Mouse (Mus musculus) ovary, postnatal 36 days (tissue): ENCODE data around the gene Atat1.

ENCODE experiments used
- DNase-seq: peaks from one replicate; pipeline ENCODE4 v3.0.0; 2022; ENCODE audit warnings: low spot score, mixed read lengths

Gene Atat1

GRCm38 (mm10) chr17:35917463-35918251 is 7.8 kb upstream of the Atat1 start:
- DNase-seq: no peak

DNA sequence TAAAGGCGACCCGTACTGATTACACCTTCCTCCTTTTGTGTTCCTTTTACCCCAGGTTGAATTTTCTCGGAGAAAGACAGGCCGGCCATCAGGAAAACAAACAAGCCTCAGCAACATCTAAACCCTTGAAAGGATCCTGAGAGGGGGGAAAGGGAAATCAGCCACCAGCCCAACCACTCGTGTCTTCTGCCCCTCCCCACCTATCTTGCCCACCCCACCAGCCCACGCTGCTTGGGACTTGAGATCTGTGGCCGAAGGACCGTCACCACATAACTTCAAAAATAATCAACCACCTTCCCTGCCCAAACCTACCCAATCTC is 7.2 kb upstream of the Atat1 start:
- DNase-seq: no peak

DNA sequence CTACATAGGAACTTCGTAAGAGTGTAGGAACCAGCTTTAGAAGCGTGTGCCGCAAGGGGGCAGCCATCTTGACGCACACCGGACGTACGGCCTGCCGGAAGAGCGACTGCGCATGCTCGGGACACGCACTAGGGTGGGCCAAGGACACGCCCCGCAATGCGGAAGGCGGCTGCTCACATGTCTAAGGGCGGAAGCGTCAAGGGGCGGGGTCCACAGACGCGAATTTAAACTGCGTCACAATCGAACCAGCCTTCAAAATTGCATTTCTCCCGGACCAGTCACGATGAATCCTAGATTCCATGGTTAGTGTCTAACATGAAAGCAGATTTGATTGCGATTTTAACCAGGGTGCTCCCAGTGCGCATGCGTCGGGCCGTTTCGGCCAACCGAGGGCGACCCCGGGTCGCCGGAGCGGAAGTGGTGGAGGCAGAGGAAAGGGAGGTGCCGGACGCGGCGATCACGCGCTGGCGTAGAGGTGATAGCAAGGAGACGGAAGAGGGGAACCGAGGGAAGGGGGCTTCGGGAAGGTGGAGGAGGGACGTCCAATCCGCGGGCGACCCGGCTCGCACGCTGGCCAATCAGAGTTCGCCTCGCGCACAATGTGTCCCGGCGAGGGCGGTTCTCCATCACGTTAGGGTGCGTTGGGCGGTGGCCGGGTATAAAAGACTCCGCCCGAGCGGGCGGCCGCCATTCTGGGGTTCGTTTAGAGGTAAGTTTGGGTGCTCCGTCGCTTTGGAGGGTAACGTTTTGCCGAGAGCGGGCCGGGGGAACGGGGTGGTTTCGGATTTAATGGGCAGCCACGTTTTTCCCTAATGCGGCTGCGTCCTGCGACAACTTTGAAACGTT is 6.6 kb upstream of the Atat1 start, which contains the start of the genes Mrps18b and Ppp1r10:
TSS of gene Mrps18b (minus strand) at position 93 of the 846 bp plus-strand sequence.
TSS of gene Ppp1r10 (plus strand) at position 138 of the 846 bp plus-strand sequence.
- DNase-seq: peak; percentile 98

DNA sequence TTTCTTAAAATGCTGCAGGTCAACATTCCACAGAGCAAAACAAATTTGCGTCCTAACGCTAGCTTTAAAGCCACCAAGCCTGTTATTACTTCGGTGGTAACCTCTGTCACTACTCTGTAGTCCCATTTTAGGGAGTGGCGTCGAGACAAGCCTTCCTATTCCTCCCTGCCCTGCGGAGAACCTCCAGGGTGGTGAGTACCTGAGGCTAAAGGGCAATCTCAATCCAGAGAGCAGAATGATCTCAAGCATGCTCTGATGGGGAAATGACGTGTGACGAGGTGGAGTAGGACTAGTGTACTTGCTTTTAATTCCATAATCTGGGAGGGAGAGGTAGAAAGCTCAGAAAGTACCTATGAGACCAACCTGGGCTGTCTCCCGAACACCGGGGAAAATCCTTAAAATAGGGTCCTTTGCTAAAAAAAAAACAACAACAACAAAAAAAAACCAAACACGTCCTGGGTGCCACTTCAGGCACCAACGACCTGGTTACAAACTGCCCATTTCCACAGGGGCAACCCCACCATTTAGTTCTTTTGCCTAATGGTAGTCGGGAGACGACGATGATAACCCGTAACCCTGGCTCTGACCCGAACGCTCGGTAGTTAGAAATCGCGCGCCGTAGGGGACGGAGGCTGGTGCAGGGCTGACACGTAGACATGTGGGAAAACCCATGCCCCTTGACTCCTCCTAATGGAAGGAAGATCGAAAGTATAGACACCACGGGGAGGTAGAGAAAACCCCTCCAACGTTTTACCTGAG is 5.8 kb upstream of the Atat1 start:
- no peak for DNase-seq

DNA sequence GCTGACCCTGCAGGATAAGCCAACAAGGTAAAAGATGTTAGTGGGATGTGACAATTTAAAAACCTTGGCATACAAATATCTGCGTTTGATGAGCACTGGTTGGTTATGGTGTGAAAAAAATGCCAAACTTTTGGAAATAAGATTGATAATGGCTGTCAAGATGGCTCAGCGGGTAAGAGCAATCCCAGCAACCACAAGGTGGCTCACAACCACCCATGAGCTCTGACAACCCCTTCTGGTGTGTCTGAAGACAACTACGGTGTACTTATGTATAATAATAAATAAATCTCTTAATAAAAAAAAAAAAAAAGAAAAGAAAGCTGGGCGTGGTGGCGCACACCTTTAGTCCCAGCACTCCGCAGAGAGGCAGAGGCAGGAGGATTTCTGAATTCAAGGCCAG is 5.1 kb upstream of the Atat1 start:
- no peak for DNase-seq

- no peak for DNase-seq
These were observed 523 bp downstream of the Atat1 start for GRCm38 (mm10) chr17:35909186-35909918.

GRCm38 (mm10) chr17:35907609-35908008 is 2.3 kb downstream of the Atat1 start:
- no peak for DNase-seq

DNA sequence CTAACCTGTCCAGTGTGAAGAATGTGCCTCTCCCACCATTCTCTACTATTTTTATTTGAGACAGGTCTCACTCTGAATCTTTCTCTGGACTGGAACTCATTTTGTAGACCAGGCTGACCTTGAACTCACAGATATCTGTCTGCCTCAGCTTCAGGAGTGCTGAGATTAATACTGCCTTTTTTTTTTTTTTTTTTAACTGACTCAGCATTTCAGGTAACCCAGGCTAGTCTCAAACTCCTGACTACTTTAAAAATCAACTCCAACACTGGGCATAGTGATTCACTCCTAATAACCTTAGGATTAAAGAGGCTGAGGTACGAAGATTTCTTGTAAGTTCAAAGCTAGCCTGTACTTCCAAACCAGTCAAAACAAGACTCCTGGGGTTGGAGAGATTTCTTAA is 4.3 kb downstream of the Atat1 start:
- no peak for DNase-seq

GRCm38 (mm10) chr17:35903992-35904355 is 5.9 kb downstream of the Atat1 start:
- DNase-seq: no peak

DNA sequence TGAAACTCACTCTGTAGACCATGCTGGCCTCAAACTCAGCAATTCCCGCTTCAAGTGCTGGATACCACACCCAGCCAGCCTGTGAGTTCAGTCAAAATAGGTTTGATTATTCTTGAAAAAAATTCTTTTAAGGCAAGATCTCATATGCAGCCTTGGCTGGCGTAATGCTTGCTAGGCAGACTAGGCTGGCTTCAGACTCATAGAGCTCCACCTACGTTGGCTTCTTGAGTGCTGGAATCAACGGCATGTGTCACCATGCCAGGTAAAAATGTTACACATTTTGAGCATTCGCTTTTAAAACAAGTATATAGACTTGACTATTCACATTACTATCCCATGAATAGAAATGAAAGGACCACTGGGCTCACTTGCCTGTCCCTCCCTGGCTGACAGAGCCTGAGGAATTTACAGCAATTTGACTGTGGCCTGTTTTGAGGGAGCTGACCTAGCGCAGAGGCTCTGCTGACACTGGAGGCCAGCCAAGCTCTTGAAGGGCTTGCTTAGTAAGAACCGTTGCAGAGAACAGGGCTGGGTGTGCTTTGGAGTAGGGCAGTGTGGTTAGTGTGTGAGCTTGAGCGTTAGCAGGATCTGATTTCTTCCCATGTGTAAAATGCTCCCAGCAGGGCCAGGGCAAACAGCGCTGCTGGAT is 6.4 kb downstream of the Atat1 start:
- no peak for DNase-seq

DNA sequence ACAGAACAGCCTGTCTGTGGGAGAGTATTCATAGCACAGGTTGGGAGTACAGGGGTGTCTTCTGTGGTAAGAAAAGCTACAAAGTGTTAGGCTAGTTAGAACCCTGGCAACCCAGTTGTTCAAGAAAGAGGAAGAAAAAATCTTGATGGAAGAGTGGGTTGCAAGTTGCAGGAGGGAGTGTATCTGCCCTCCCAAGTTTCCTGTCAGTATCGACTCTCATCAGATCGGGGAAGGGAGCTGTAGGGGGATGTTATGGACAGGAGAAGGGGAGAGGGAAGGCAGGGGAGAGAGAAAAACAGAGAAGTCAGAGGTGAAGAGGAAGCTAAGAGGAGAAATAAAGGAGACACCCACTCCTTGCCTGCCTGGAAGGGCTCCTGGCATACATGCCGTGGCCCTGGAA is 9.2 kb downstream of the Atat1 start:
- DNase-seq: no peak

DNA sequence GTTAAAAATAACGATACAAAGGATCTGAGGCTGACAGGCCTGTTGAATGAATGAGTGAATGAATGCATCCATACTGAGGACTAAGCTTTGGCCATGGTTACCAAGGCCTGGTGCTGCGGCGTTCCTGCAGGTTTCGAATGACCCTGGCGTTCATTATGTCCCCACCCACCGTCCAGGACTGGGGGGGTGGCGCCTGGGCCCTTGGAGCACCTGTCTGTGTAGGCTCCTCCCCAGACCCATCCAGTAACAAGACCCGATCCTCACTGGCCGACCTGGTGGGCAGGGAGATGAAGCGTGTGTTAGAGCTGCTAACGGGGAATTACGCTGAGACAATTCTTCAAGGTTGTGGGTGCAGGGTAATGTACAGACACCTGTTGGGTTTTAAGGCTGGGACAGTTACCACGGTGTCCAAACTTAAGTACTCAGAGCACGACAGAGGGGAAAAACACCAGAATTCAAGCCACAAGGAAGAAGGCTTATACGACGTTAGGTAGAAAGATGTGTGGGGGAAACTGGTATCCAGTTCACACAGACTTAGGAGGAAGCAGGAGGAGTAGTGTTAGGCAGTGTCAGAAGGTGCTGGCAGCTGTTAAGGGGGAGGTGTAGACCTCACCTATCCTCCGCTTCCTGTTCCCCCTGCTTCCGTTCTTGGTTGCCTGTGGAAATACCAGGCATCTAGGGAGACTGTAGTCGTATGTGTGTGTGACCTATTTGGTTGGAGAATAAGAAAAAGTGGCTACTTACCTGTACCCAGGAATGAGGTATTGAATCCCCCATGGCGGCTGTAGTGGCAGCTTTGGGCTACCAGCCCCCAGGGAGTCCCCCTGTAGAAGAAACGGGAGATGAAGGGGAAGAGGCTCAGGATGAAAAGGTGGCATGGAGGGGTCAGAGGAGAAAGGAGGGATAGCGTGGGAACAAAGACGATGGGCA is 12.0 kb downstream of the Atat1 start:
- no peak for DNase-seq

DNA sequence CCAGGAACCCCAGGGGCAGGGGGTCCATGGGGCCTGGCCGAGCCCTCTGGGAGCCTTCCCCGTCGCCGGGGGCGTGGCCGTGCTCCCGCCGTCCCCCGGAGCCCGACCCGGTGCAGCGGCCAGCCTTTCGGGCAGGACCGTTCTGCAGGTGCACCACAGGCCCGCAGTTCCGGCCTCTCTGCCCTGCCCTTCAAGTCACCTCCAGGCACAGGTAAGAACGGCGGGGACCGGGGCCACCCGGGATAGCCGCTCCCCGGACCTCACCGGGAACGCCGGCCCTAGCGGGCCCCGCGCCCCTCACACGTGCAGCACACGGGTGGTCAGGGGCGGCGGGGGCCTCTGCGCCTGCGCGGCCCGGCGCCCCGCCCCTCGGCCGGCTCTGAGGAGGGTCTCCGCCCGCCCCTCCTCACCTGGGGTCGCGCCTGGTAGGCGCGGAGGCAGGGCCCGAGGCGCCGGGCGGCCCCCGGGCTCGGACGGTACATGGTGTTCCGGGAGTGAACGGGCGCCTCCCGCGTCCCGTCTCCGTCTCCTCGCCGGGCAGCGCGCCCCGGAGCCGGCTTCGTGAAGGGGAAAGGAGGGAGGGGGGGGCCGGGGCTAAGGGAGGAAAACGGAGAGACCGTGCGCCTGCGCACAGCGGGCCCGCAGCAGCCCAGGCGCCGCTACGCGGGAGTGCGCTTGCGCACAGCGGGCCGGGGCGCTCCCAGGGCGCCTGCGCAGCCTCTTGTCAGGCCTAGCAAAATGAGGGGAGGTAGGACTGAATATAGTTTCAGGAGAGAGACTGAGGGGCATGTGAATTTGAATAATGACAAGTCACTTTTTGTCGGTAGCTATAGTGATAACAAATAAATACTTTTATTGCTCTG is 12.9 kb downstream of the Atat1 start, which contains the start of gene 2310061I04Rik:
TSS of gene 2310061I04Rik (minus strand) at position 651 of the 863 bp plus-strand sequence.
- DNase-seq: peak; percentile 93

DNA sequence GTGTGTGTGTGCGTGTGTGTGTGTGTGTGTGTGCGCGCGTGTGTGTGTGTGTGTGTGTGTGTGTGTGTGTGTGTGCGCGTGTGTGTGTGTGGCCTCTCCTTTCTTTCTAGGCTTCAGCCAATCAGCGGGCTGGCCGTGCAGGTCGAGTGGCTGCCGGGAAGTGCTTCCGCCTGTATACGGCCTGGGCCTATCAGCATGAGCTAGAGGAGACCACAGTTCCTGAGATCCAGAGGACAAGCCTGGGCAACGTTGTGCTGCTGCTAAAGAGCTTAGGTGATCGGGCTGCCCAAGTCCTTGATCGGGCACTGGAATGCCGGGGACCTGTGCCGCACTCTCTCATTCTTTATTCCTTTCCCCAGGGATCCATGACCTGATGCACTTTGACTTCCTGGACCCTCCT is 22.1 kb downstream of the Atat1 start:
- no peak for DNase-seq

DNA sequence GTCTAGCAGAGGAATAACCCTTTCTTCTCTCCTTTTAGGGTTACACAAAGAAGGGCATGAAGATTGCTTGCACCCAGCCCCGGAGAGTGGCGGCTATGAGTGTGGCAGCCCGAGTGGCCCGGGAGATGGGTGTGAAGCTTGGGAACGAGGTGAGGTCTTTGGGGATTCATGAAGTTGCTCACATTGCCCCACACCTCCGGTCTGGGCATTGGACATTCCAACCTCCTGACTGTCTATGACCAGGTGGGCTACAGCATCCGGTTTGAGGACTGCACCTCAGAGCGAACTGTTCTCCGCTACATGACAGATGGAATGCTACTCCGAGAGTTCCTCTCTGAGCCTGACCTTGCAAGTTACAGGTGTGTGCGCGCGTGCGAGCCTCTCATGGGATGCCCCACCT is 26.1 kb downstream of the Atat1 start:
- no peak for DNase-seq

GRCm38 (mm10) chr17:35882924-35883323 is 27.0 kb downstream of the Atat1 start:
- DNase-seq: no peak

DNA sequence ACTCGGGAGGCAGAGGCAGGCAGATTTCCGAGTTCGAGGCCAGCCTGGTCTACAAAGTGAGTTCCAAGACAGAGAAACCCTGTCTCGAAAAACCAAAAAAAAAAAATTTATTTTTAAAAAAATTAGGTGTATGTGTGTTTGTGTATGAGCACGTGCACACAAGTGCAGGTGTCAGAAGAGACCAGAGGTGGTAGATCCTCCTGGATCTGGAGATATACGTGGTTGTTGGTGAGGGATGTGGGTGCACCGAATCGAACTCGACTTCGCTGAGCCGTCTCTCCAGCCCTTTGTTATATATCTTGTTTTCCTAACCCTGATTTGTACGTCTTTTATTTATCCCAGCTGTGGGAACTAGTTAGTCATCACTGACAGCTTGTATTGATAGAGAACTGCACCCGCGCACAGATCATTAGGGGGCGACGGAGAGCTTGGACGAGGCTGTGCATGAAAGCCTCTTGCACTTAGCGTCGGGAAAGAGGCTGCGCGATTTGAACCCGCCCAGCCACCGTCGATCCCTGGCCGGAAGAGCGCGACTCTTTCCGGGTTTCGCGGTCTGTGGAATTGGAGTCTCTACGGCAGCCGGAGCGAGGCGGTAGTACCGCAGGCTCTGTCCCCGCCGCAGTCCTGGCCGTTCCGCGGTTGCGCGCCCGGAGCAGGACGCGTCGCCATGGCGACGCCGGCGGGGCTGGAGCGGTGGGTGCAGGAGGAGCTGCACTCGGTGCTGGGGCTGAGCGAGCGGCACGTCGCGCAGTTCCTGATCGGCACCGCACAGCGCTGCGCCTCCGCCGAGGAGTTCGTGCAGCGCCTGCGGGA is 30.4 kb downstream of the Atat1 start, which contains the start of gene Dhx16:
TSS of gene Dhx16 (plus strand) at position 575 of the 813 bp plus-strand sequence.
- peak; percentile 93 for DNase-seq

DNA sequence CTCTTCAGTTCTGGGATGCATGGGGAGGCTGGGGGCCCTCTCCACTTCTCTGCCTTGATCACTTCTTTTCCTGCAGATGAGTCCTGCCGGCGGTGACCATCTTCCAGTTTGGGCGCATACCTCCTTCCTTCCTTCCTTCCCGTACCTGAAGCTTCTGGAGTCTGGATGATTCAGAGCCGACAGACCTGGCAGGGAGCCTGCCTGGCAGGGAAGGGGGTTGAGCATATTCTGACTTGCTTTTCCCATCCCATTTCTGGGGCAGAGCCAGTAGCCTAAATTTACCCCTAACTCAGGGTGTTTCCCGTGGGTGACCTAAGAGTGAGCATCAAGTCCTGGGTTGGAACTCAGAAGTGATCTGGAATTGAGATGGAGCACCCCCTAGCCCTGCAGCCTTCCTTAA is 35.2 kb downstream of the Atat1 start:
- no peak for DNase-seq
